Mouse (Mus musculus) thymus, adult 2 months (tissue): ENCODE results near the gene Cd7.
A peak's percentile ranks its signal among the peaks of the same experiment; 100 is the strongest.

Source experiments
- CTCF ChIP-seq: fragments of 200-500 bp; IDR thresholded peaks from 2 replicates; pipeline ENCODE4 v1.5.1; 2012; ENCODE audit warnings: mild to moderate bottlenecking, control low read depth, low read length, moderate library complexity, borderline replicate concordance; ENCODE audit not compliant: control insufficient read depth, poor library complexity, insufficient read depth; ENCODE audit errors: extremely low read depth
- POLR2A ChIP-seq: fragments of 200-500 bp; IDR thresholded peaks from 2 replicates; pipeline ENCODE4 v1.6.1; 2012; ENCODE audit warnings: mild to moderate bottlenecking, low read length, control low read depth, moderate library complexity; ENCODE audit not compliant: control insufficient read depth, poor library complexity, insufficient read depth; ENCODE audit errors: extremely low read depth

GRCm38 (mm10) chr11:121017703-121018102 is 21.5 kb downstream of the Cd7 start:
- TF ChIP-seq POLR2A (no peak), CTCF (peak; percentile 83; the same call in 1 of the 2 replicates)
